Mouse (Mus musculus) limb, embryonic 14.5 days (tissue): ENCODE data around the gene Slc10a1. TPM values are rescaled to one million over a fixed set of nuclear protein-coding genes. Genes with fewer than 3 reads are reported as not detected.

ENCODE experiments used
- ATAC-seq: fragments of 200-750 bp; cut with Nextera tagmentation; 2 replicates; pipeline ENCODE4 v1.8.0; 2017; ENCODE audit warnings: low read depth, moderate number of reproducible peaks, moderate TSS enrichment; ENCODE audit not compliant: low FRiP score
- DNase-seq: peaks from one replicate; pipeline ENCODE4 v3.0.0-alpha.2; 2015; ENCODE audit warnings: low spot score
- H3K27ac ChIP-seq: fragments of 300-500 bp; sonication (generic); replicated peaks from 2 replicates; pipeline ENCODE4 v1.5.1; 2014; ENCODE audit warnings: low read depth, mild to moderate bottlenecking, low read length, moderate library complexity, mixed read lengths
- H3K27me3 ChIP-seq: fragments of 300-500 bp; sonication (generic); 2 replicates; pipeline ENCODE4 v1.6.1; 2014; ENCODE audit warnings: low read length, mixed read lengths; ENCODE audit not compliant: control insufficient read depth, insufficient read depth
- H3K36me3 ChIP-seq: fragments of 300-500 bp; sonication (generic); 2 replicates; pipeline ENCODE4 v1.6.1; 2014; ENCODE audit warnings: mild to moderate bottlenecking, low read length, moderate library complexity, mixed read lengths; ENCODE audit not compliant: control insufficient read depth, insufficient read depth
- H3K4me1 ChIP-seq: fragments of 300-500 bp; sonication (generic); 2 replicates; pipeline ENCODE4 v1.6.1; 2014; ENCODE audit warnings: antibody characterized with exemption, low read length, mixed read lengths; ENCODE audit not compliant: control insufficient read depth, insufficient read depth
- H3K4me2 ChIP-seq: fragments of 300-500 bp; sonication (generic); replicated peaks from 2 replicates; pipeline ENCODE4 v1.6.1; 2014; ENCODE audit warnings: low read depth, mild to moderate bottlenecking, low read length, moderate library complexity; ENCODE audit not compliant: severe bottlenecking
- H3K4me3 ChIP-seq: fragments of 300-500 bp; sonication (generic); replicated peaks from 2 replicates; pipeline ENCODE4 v1.5.1; 2014; ENCODE audit warnings: low read length
- H3K9ac ChIP-seq: fragments of 300-500 bp; sonication (generic); 2 replicates; pipeline ENCODE4 v1.6.1; 2014; ENCODE audit warnings: mild to moderate bottlenecking, low read depth, low read length, moderate library complexity; ENCODE audit not compliant: severe bottlenecking
- H3K9me3 ChIP-seq: fragments of 300-500 bp; sonication (generic); 2 replicates; pipeline ENCODE4 v1.6.1; 2016; ENCODE audit warnings: low read length; ENCODE audit not compliant: control insufficient read depth
- POLR2A ChIP-seq: fragments of 200-500 bp; IDR thresholded peaks from 2 replicates; pipeline ENCODE4 v1.8.0; 2012; ENCODE audit warnings: inconsistent platforms, mild to moderate bottlenecking, moderate library complexity, borderline replicate concordance; ENCODE audit not compliant: insufficient read depth, insufficient read length; ENCODE audit errors: extremely low read depth
- WGBS: fragments of 180-500 bp; shearing (Covaris S2); extraction: QIAGEN DNeasy Blood & Tissue Kit; methylation state at CpG from one replicate; pipeline ENCODE4 v1.1.7; 2014; 5-methylcytosine and 5-hydroxymethylcytosine counted together
- polyA plus RNA-seq, 2 experiments: library from polyadenylated mRNA; depleted of rRNA in 1 of 2; stranded (reverse) in 1 of 2; unstranded in 1 of 2; fragments of >200 nt; fragmentation: Nextera tagmentation in 1 of 2; extraction: Ambion mirVana in 1 of 2; gene quantifications; 2 replicates each; pipeline versions ENCODE4 v1.2.1 to v1.2.3; 2012 to 2014

Slc10a1 gene
- polyA plus RNA-seq, 2 experiments: 0.45 TPM; not detected in 1

- TF ChIP-seq POLR2A: no peak
- H3K9me3 ChIP-seq: no peaks in the 10 kb centered on the region
- H3K4me1 ChIP-seq: no peaks in the 10 kb centered on the region
- no peak overlapping the region for H3K27ac ChIP-seq
- DNase-seq (no peak), ATAC-seq (no peak)
- H3K4me3 ChIP-seq: no peak overlapping the region
- H3K4me2 ChIP-seq: no peak overlapping the region
- no peak overlapping the region for H3K9ac ChIP-seq
- WGBS: 83% methylated on average over 9 of the region's 9 CpGs
- no peaks in the 10 kb centered on the region for H3K36me3 ChIP-seq
- H3K27me3 ChIP-seq: no peaks in the 10 kb centered on the region
These were observed 587 bp downstream of the Slc10a1 start for GRCm38 (mm10) chr12:80967918-80968317.

GRCm38 (mm10) chr12:80966059-80966838 is 2.3 kb downstream of the Slc10a1 start:
- Histone ChIP-seq H3K4me3 (no peak overlapping the region), H3K9ac (no peak overlapping the region), H3K4me2 (no peak overlapping the region), H3K27ac (no peak overlapping the region), H3K27me3 (no peaks in the 10 kb centered on the region), H3K36me3 (no peaks in the 10 kb centered on the region), H3K9me3 (no peaks in the 10 kb centered on the region), H3K4me1 (no peaks in the 10 kb centered on the region)
- DNase-seq: no peak
- ATAC-seq: no peak
- 76% methylated on average over 11 of the region's 11 CpGs for WGBS
- TF ChIP-seq POLR2A: no peak

DNA sequence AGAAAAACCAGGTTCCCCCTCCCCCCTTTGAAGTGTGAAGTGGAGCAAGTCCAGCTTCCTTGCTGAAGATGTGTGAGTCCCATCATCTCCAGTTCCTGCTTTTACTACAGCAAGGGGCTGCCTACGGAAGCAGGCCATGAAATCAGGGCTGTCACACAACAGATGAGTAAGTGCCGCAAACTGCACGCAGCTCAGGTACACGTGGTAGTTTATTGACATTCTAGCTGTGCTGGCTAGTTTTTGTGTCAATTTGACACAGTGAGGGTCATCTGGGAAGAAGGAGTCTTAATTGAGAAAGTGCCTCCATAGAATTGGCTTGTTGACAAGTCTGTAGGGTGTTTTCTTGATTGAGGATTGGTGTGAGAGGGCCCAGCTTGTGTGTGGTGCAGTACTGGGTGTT is 5.9 kb downstream of the Slc10a1 start:
- Histone ChIP-seq H3K4me1 (no peaks in the 10 kb centered on the region), H3K9me3 (no peaks in the 10 kb centered on the region), H3K27ac (no peak overlapping the region), H3K4me3 (no peak overlapping the region), H3K9ac (no peak overlapping the region), H3K36me3 (peaks cover 15% of the 10 kb centered on the region), H3K4me2 (no peak overlapping the region), H3K27me3 (no peaks in the 10 kb centered on the region)
- 64% methylated on average over 4 of the region's 4 CpGs for WGBS
- TF ChIP-seq POLR2A: no peak
- no peak for DNase-seq
- no peak for ATAC-seq

GRCm38 (mm10) chr12:80957961-80958360 is 10.5 kb downstream of the Slc10a1 start:
- H3K4me3 ChIP-seq: no peak overlapping the region
- no peak overlapping the region for H3K4me2 ChIP-seq
- H3K36me3 ChIP-seq: peaks cover 60% of the 10 kb centered on the region
- DNase-seq (no peak), ATAC-seq (no peak)
- no peak overlapping the region for H3K27ac ChIP-seq
- WGBS: 84% methylated on average over 4 of the region's 4 CpGs
- TF ChIP-seq POLR2A: no peak
- H3K4me1 ChIP-seq: no peaks in the 10 kb centered on the region
- no peaks in the 10 kb centered on the region for H3K27me3 ChIP-seq
- H3K9ac ChIP-seq: no peak overlapping the region
- no peaks in the 10 kb centered on the region for H3K9me3 ChIP-seq

DNA sequence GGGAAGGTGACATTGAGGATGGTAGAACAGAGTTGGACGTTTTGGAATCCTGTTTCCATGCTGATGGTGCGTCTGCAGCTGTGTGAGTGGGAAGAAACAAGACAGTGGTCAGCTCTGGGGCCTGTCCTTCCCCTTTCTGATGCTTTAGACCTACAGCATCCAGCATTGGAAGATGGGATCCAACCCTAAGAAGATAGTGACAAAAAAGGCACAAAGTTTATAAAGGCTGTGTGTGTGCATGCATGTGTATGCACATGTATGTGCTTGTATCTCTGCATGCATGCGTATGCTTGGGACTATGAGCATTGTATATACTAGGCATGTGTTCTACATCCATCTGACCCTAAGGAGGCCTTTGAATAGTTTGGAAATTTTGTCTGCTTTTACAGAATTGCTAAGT is 12.5 kb downstream of the Slc10a1 start:
- no peaks in the 10 kb centered on the region for H3K27me3 ChIP-seq
- no peak for TF ChIP-seq POLR2A
- no peak overlapping the region for H3K4me3 ChIP-seq
- H3K27ac ChIP-seq: no peak overlapping the region
- ATAC-seq (no peak), DNase-seq (no peak)
- H3K4me2 ChIP-seq: no peak overlapping the region
- H3K9ac ChIP-seq: no peak overlapping the region
- WGBS: 93% methylated on average over 3 of the region's 3 CpGs
- peaks cover 78% of the 10 kb centered on the region for H3K36me3 ChIP-seq
- H3K9me3 ChIP-seq: no peaks in the 10 kb centered on the region
- H3K4me1 ChIP-seq: peaks cover 2% of the 10 kb centered on the region; the same call in 1 of the 2 replicates
